Mouse (Mus musculus) testis, adult 2 months (tissue): ENCODE measurements around the gene Pdzph1.

Experiments used
- CTCF ChIP-seq: fragments of 200-500 bp; IDR thresholded peaks from 2 replicates; pipeline ENCODE4 v1.5.1; 2012; ENCODE audit warnings: low read depth, mild to moderate bottlenecking, inconsistent platforms, low read length, moderate library complexity; ENCODE audit not compliant: control insufficient read depth, insufficient read depth, insufficient replicate concordance
- POLR2A ChIP-seq: fragments of 200-500 bp; IDR thresholded peaks from 2 replicates; pipeline ENCODE4 v1.6.1; 2012; ENCODE audit warnings: low read depth, mild to moderate bottlenecking, inconsistent platforms, low read length, moderate library complexity; ENCODE audit not compliant: control insufficient read depth

GRCm38 (mm10) chr17:58932983-58933280 lies 58.2 kb downstream of the Pdzph1 start:
- TF ChIP-seq POLR2A (no peak), CTCF (no peak)
